Mouse (Mus musculus): Measurements from ENCODE around the gene Nxpe3. TPM values are rescaled to one million over a fixed set of nuclear protein-coding genes. Genes with fewer than 3 reads are reported as not detected.

Gene Nxpe3
- polyA plus RNA-seq, 1 experiment from 2014 or later, result 0.70 TPM

DNA sequence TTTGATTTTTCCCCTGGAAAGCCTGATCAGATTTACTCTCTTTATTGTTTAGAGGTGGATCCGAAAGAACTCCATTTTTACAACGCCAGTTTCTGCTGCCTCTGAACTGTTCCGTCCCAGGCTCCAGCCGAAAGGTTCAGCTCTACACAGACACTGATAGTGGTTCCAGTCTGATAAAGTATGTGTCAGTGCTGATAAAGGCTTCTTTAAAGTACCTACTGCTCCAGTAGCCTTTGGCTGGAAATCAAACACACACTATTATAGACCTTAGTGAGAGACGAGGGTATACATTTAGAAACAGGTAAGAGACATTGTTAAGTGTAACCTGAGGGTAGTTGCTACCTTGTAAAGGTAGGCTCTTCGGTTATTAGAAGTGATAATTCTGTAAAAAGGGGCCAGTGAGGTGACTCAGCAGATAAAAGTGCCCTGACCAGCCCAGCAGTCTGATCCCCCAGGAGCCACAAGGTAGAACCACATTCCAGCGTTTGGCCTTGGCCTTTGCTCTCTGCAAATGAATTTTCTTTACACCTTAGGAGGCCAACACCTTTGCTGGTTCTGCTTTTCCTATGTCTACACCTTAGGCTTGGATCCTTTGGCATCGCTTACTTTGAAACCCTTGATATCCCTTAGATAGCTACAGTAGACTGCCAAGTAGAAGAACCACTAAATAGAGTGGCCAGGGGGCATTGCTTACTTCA lies 1.5 kb downstream of the Nxpe3 start:
- DNase-seq (ENCODE audit: low spot score), result no peak
- 79% methylated on average over 8 of the region's 8 CpGs for WGBS
- Histone ChIP-seq H3K4me1 (ENCODE audit: control insufficient read depth, insufficient read depth, low read length) (peaks cover 7% of the 10 kb centered on the region; the same call in 1 of the 2 replicates), H3K27me3 (replicated peaks; ENCODE audit: control insufficient read depth, insufficient read depth, low read length) (no peaks in the 10 kb centered on the region), H3K4me2 (ENCODE audit: low read depth, low read length) (no peak overlapping the region), H3K27ac (replicated peaks; ENCODE audit: low read depth, low read length) (no peak overlapping the region), H3K36me3 (ENCODE audit: control insufficient read depth, insufficient read depth, low read length) (peaks cover 8% of the 10 kb centered on the region; the same call in 1 of the 2 replicates), H3K9ac (ENCODE audit: low read depth, low read length) (no peak overlapping the region), H3K9me3 (ENCODE audit: control insufficient read depth, low read length) (no peaks in the 10 kb centered on the region), H3K4me3 (ENCODE audit: low read depth, low read length) (no peak overlapping the region)
- ATAC-seq (ENCODE audit: low read depth), result no peak

DNA sequence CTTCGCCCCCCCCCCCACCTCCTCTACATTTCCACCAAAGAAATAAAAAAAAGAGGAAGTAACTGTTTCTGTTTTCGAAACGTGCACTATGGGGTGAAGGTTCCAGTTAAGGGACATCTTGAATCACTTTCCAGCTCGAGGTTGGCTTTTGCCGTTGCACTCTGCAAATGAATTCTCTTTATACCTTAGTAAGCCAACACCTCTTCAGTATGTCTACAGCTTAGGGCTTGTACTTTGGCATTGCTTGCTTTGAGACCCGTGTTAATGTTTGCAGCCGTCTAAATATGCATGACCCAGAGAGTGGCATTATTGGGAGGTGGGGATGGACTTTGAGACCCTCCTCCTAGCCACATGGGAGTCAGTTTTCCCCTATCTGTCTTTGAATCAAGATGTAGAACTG lies 2.6 kb downstream of the Nxpe3 start:
- H3K4me3 ChIP-seq (ENCODE audit: low read depth, low read length), result no peak overlapping the region
- no peak overlapping the region for H3K9ac ChIP-seq (ENCODE audit: low read depth, low read length)
- H3K27me3 ChIP-seq (replicated peaks; ENCODE audit: control insufficient read depth, insufficient read depth, low read length), result no peaks in the 10 kb centered on the region
- no peak overlapping the region for H3K4me2 ChIP-seq (ENCODE audit: low read depth, low read length)
- peaks cover 11% of the 10 kb centered on the region; the same call in 1 of the 2 replicates for H3K36me3 ChIP-seq (ENCODE audit: control insufficient read depth, insufficient read depth, low read length)
- DNase-seq (ENCODE audit: low spot score), result no peak
- ATAC-seq (ENCODE audit: low read depth), result no peak
- WGBS, result 43% methylated on average over 6 of the region's 7 CpGs
- no peaks in the 10 kb centered on the region for H3K9me3 ChIP-seq (ENCODE audit: control insufficient read depth, low read length)
- peaks cover 7% of the 10 kb centered on the region; the same call in 1 of the 2 replicates for H3K4me1 ChIP-seq (ENCODE audit: control insufficient read depth, insufficient read depth, low read length)
- H3K27ac ChIP-seq (replicated peaks; ENCODE audit: low read depth, low read length), result no peak overlapping the region

DNA sequence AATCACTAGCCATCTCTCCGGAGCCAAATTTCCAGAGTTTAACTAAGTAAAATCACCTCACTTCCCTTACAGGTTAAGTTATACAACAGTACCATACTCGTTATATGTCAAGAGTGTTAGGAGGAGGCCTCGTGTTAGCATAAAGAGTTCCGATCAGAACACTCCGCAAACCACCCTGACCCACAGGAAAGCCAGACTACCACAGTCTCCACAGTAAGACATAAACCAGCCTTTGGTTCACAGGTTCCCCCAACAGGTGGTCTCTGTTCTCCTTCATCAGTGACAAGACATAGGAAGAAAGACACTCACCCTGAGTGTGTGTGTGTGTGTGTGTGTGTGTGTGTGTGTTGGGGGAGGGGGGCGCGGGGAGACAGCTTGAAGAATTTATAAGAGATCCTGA lies 3.7 kb downstream of the Nxpe3 start:
- DNase-seq (ENCODE audit: low spot score), result no peak
- no peak overlapping the region for H3K9ac ChIP-seq (ENCODE audit: low read depth, low read length)
- no peaks in the 10 kb centered on the region for H3K27me3 ChIP-seq (replicated peaks; ENCODE audit: control insufficient read depth, insufficient read depth, low read length)
- H3K9me3 ChIP-seq (ENCODE audit: control insufficient read depth, low read length), result no peaks in the 10 kb centered on the region
- 90% methylated on average over 7 of the region's 7 CpGs for WGBS
- H3K36me3 ChIP-seq (ENCODE audit: control insufficient read depth, insufficient read depth, low read length), result peaks cover 11% of the 10 kb centered on the region; the same call in 1 of the 2 replicates
- H3K4me3 ChIP-seq (ENCODE audit: low read depth, low read length), result no peak overlapping the region
- no peak overlapping the region for H3K4me2 ChIP-seq (ENCODE audit: low read depth, low read length)
- no peak overlapping the region for H3K27ac ChIP-seq (replicated peaks; ENCODE audit: low read depth, low read length)
- H3K4me1 ChIP-seq (ENCODE audit: control insufficient read depth, insufficient read depth, low read length), result peaks cover 7% of the 10 kb centered on the region; the same call in 1 of the 2 replicates
- ATAC-seq (ENCODE audit: low read depth), result no peak

DNA sequence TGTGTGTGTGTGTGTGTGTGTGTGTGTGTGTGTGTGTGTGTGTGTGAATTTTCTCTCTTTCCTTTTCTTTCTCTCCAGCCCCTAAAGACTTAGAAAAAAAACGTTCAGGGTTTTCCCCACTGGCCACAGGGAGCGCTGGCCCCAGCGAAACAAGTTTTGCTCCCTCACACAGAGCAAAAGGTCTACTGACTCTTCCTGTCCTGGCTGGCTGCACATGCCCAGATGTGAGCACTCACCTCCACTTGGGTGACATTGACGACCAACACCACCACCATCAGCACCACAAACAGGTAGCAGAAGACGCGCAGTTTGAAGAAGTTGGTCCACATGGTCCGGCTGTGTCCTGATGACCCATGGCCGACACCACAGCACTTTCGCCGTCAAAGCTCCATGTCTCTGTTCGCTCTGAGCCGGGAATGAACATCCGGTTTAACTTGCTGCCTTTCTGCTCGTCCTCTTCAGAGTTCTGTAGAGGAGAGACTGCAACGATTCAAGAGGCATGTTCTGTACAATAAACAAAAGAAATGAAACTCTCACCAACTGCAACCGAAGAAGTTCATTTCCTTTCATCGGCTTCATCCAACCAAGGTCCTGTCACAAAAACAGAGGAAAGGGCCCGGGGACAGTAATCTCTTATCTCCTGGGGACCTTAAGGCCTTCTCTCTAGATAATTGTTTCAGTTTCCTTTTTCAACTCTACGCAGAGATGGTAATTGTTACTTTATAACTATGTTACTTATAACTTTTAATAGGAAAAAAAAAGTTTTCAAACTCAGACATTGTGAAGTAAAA lies 4.5 kb downstream of the Nxpe3 start:
- no peak overlapping the region for H3K9ac ChIP-seq (ENCODE audit: low read depth, low read length)
- H3K4me3 ChIP-seq (ENCODE audit: low read depth, low read length), result no peak overlapping the region
- peaks cover 11% of the 10 kb centered on the region; the same call in 1 of the 2 replicates for H3K36me3 ChIP-seq (ENCODE audit: control insufficient read depth, insufficient read depth, low read length)
- no peak overlapping the region for H3K27ac ChIP-seq (replicated peaks; ENCODE audit: low read depth, low read length)
- H3K27me3 ChIP-seq (replicated peaks; ENCODE audit: control insufficient read depth, insufficient read depth, low read length), result no peaks in the 10 kb centered on the region
- WGBS, result 86% methylated on average over 19 of the region's 19 CpGs
- no peak overlapping the region for H3K4me2 ChIP-seq (ENCODE audit: low read depth, low read length)
- peaks cover 4% of the 10 kb centered on the region; the same call in 1 of the 2 replicates for H3K4me1 ChIP-seq (ENCODE audit: control insufficient read depth, insufficient read depth, low read length)
- DNase-seq (ENCODE audit: low spot score) (no peak), ATAC-seq (ENCODE audit: low read depth) (no peak)
- no peaks in the 10 kb centered on the region for H3K9me3 ChIP-seq (ENCODE audit: control insufficient read depth, low read length)

DNA sequence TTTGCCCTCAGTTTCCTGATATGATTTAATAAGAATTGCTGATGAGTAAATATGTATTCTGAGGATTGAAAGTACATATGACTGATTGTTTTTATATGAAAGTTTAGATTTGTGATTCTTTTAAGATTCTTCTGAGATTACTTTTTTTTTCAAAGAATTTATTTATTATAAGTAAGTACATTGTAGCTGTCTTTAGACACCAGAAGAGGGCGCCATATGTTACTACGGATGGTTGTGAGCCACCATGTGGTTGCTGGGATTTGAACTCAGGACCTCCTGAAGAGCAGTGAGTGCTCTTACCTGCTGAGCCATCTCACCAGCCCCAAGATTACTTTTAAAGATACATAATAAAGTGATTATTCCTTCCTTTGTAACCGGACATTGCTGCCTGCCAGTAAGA lies 5.6 kb downstream of the Nxpe3 start:
- H3K4me1 ChIP-seq (ENCODE audit: control insufficient read depth, insufficient read depth, low read length), result peaks cover under 1% of the 10 kb centered on the region; the same call in 1 of the 2 replicates
- no peak overlapping the region for H3K4me3 ChIP-seq (ENCODE audit: low read depth, low read length)
- 86% methylated on average over 3 of the region's 3 CpGs for WGBS
- peaks cover 11% of the 10 kb centered on the region; the same call in 1 of the 2 replicates for H3K36me3 ChIP-seq (ENCODE audit: control insufficient read depth, insufficient read depth, low read length)
- H3K4me2 ChIP-seq (ENCODE audit: low read depth, low read length), result no peak overlapping the region
- H3K27ac ChIP-seq (replicated peaks; ENCODE audit: low read depth, low read length), result no peak overlapping the region
- no peaks in the 10 kb centered on the region for H3K9me3 ChIP-seq (ENCODE audit: control insufficient read depth, low read length)
- H3K9ac ChIP-seq (ENCODE audit: low read depth, low read length), result no peak overlapping the region
- no peaks in the 10 kb centered on the region for H3K27me3 ChIP-seq (replicated peaks; ENCODE audit: control insufficient read depth, insufficient read depth, low read length)
- ATAC-seq (ENCODE audit: low read depth) (no peak), DNase-seq (ENCODE audit: low spot score) (no peak)

DNA sequence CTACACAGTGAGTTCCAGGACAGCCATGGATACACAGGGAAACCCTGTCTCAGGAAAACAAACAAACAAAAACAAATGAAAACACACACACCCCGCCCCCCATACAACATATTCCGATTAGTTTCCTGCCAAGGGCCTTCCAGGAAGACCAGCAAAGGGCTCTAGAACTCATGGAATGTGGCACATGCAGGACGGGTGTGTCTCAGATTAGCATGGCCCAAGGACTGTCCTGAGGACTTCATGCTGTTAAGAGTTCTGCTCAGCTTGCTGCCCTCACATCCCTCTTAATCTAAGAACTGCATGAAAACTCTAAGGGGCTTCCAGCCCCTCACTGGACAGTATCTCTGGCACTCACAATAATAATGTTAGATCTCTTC lies 6.5 kb downstream of the Nxpe3 start:
- DNase-seq (ENCODE audit: low spot score) (no peak), ATAC-seq (ENCODE audit: low read depth) (no peak)
- no peak overlapping the region for H3K9ac ChIP-seq (ENCODE audit: low read depth, low read length)
- WGBS, result 93% methylated on average over 3 of the region's 3 CpGs
- H3K27me3 ChIP-seq (replicated peaks; ENCODE audit: control insufficient read depth, insufficient read depth, low read length), result no peaks in the 10 kb centered on the region
- no peak overlapping the region for H3K27ac ChIP-seq (replicated peaks; ENCODE audit: low read depth, low read length)
- H3K4me3 ChIP-seq (ENCODE audit: low read depth, low read length), result no peak overlapping the region
- H3K9me3 ChIP-seq (ENCODE audit: control insufficient read depth, low read length), result no peaks in the 10 kb centered on the region
- no peaks in the 10 kb centered on the region for H3K4me1 ChIP-seq (ENCODE audit: control insufficient read depth, insufficient read depth, low read length)
- no peak overlapping the region for H3K4me2 ChIP-seq (ENCODE audit: low read depth, low read length)
- peaks cover 11% of the 10 kb centered on the region; the same call in 1 of the 2 replicates for H3K36me3 ChIP-seq (ENCODE audit: control insufficient read depth, insufficient read depth, low read length)

DNA sequence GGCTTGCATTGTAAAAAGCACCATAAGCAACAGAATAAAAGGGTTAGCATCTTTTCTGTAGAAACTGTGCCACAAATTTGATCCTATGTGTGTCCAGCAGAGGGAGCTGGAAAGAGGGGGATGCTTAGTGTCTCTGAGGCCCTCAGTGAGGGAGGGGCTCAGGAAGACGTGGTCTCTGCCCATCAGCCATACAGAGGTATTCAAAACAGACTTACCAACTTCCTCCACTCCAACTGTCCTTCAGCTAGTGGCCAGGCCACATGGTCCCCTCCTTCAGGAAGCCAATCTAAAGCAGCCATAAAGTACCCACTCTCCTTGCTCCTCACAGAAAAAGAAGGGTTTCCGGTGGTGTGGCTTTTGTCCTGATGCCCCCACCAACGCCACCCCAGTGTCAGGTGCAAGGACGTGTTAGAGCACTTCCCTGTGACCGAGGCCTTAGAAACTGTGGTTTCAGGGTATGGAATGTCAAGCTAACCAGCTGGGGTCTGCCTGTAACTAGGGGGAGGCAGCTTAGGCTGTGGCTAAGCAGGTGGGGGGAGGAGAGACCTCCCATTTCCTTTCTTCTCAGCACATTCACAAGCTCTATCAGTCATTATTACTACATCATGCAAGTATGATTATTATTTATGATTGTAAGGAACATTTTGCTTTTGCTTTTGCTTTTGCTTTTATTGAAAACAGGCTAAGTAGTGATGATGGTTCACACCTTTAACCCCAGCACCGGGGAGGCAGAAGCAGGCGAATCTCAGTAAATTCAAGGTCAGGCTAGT lies 7.1 kb downstream of the Nxpe3 start:
- H3K27ac ChIP-seq (replicated peaks; ENCODE audit: low read depth, low read length), result no peak overlapping the region
- H3K9me3 ChIP-seq (ENCODE audit: control insufficient read depth, low read length), result no peaks in the 10 kb centered on the region
- no peak overlapping the region for H3K4me3 ChIP-seq (ENCODE audit: low read depth, low read length)
- peaks cover 11% of the 10 kb centered on the region; the same call in 1 of the 2 replicates for H3K36me3 ChIP-seq (ENCODE audit: control insufficient read depth, insufficient read depth, low read length)
- WGBS, result 62% methylated on average over 7 of the region's 7 CpGs
- ATAC-seq (ENCODE audit: low read depth) (no peak), DNase-seq (ENCODE audit: low spot score) (no peak)
- no peaks in the 10 kb centered on the region for H3K4me1 ChIP-seq (ENCODE audit: control insufficient read depth, insufficient read depth, low read length)
- H3K27me3 ChIP-seq (replicated peaks; ENCODE audit: control insufficient read depth, insufficient read depth, low read length), result no peaks in the 10 kb centered on the region
- no peak overlapping the region for H3K9ac ChIP-seq (ENCODE audit: low read depth, low read length)
- no peak overlapping the region for H3K4me2 ChIP-seq (ENCODE audit: low read depth, low read length)

DNA sequence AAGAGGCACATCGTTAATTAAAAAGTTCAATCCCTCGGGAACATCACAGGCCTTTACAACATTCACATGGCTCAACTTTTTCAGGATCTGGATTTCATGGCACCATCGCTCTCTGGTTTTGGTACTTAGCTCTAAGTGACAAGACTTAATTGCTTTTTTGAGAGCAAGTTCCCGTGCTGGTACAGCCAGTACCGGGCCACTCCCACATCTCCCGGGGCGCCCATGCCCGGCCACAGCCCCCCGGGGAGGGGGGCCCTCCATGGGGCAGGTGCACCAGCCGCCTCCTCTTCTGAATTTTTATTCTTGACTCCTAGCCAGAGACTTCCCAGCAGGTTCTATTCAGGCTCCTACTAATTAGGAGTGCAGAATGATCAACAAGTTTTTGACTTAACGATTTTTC lies 10.8 kb downstream of the Nxpe3 start:
- H3K9ac ChIP-seq (ENCODE audit: low read depth, low read length), result no peak overlapping the region

More for the DNA sequence above, 10.8 kb downstream of the Nxpe3 start:
- Histone ChIP-seq H3K27ac (replicated peaks; ENCODE audit: low read depth, low read length) (no peak overlapping the region), H3K36me3 (ENCODE audit: control insufficient read depth, insufficient read depth, low read length) (peaks cover 7% of the 10 kb centered on the region; the same call in 1 of the 2 replicates), H3K4me3 (ENCODE audit: low read depth, low read length) (no peak overlapping the region), H3K4me2 (ENCODE audit: low read depth, low read length) (no peak overlapping the region), H3K4me1 (ENCODE audit: control insufficient read depth, insufficient read depth, low read length) (no peaks in the 10 kb centered on the region), H3K9me3 (ENCODE audit: control insufficient read depth, low read length) (no peaks in the 10 kb centered on the region), H3K27me3 (replicated peaks; ENCODE audit: control insufficient read depth, insufficient read depth, low read length) (no peaks in the 10 kb centered on the region)
- DNase-seq (ENCODE audit: low spot score) (no peak), ATAC-seq (ENCODE audit: low read depth) (no peak)
- WGBS, result 82% methylated on average over 11 of the region's 11 CpGs

Measured in embryonic facial prominence, embryonic 14.5 days (tissue).